Mouse (Mus musculus): ENCODE data around the gene Men1. TPM values are rescaled to one million over a fixed set of nuclear protein-coding genes. Genes with fewer than 3 reads are reported as not detected.
A peak's percentile ranks its signal among the peaks of the same experiment; 100 is the strongest.
"Not testable (repeated sequence)": the region's sequence is repeated elsewhere in the genome, so short reads cannot be mapped to it uniquely, and the experiment has no call there.

Gene Men1
- polyA plus RNA-seq, 1 experiment from 2014 or later = 36.1 TPM

GRCm38 (mm10) chr19:6306137-6306551 lies 28.6 kb upstream of the Men1 start, which contains the start of gene Cdc42bpg:
TSS of gene Cdc42bpg (plus strand) at chr19:6306456.
- WGBS = under 1% methylated on average over 36 of the region's 38 CpGs
- Histone ChIP-seq H3K4me2 (peak within 1 kb of the TSS; percentile 78), H3K9me3 (replicated peaks) (no peaks in the 10 kb centered on the region), H3K4me3 (peak within 1 kb of the TSS; percentile 68), H3K27ac (peak within 1 kb of the TSS; percentile 83), H3K36me3 (peaks cover 3% of the 10 kb centered on the region; the same call in 1 of the 2 replicates), H3K27me3 (no peaks in the 10 kb centered on the region), H3K9ac (peak within 1 kb of the TSS; percentile 73), H3K4me1 (replicated peaks) (peaks cover 31% of the 10 kb centered on the region)
- ATAC-seq (replicated peaks; ENCODE audit: insufficient number of reproducible peaks, insufficient read depth, low FRiP score, low read depth) = peak; percentile 83

GRCm38 (mm10) chr19:6306586-6306985 lies 28.2 kb upstream of the Men1 start:
- peak; percentile 36 for ATAC-seq (replicated peaks; ENCODE audit: insufficient number of reproducible peaks, insufficient read depth, low FRiP score, low read depth)
- Histone ChIP-seq H3K27ac (peak overlapping the region; percentile 83), H3K4me3 (peak overlapping the region; percentile 68), H3K27me3 (no peaks in the 10 kb centered on the region), H3K4me1 (replicated peaks) (peaks cover 31% of the 10 kb centered on the region), H3K36me3 (peaks cover 3% of the 10 kb centered on the region; the same call in 1 of the 2 replicates), H3K9ac (peak overlapping the region; percentile 73), H3K9me3 (replicated peaks) (no peaks in the 10 kb centered on the region), H3K4me2 (peak overlapping the region; percentile 78)
- under 1% methylated on average over 25 of the region's 34 CpGs for WGBS

DNA sequence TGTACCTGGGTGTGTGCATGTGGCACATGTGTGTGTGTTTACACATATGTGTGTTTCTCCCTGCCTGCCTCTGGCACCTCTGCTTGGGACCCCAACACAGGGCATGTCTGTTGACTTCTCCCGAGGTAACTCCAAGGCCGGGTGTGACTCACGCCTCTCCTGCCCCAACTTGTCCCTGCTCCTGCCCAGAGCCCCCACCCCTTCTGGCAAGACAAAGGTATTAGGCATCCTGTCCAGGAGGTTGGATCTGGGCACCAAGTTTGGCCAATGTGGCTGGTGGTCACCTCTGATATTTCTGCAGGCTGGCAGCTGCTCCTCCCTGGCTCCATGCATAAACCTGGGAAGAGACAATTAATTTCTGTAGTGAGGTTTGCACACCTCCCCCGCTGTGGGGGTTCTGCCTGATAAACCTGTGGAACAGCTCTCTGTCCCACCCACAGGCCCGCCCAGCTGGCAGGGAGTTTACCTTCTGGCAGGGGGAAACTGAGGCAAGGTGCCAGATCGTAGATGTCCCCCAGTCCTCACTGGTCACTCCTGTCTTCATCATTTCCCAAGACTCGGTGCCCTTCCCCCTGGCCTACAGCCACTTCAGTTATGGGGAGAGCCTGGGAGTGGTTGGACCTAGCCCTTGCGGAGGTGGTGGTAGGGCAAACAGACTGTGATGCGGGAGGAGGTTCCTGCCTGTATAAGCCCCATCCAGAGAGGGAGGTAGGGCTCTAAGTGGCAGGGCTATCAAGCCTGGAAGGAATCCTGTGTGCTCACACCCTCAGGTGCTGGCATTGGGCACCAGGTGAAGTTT lies 26.8 kb upstream of the Men1 start:
- no peak overlapping the region for H3K9ac ChIP-seq
- H3K4me2 ChIP-seq = peak overlapping the region; percentile 78; the same call in 1 of the 2 replicates
- WGBS = 80% methylated on average over 9 of the region's 9 CpGs
- H3K9me3 ChIP-seq (replicated peaks) = no peaks in the 10 kb centered on the region
- peaks cover 7% of the 10 kb centered on the region; the same call in 1 of the 2 replicates for H3K36me3 ChIP-seq
- H3K4me1 ChIP-seq (replicated peaks) = peaks cover 31% of the 10 kb centered on the region
- no peak for ATAC-seq (replicated peaks; ENCODE audit: insufficient number of reproducible peaks, insufficient read depth, low FRiP score, low read depth)
- no peak overlapping the region for H3K4me3 ChIP-seq
- no peak overlapping the region for H3K27ac ChIP-seq
- no peaks in the 10 kb centered on the region for H3K27me3 ChIP-seq

DNA sequence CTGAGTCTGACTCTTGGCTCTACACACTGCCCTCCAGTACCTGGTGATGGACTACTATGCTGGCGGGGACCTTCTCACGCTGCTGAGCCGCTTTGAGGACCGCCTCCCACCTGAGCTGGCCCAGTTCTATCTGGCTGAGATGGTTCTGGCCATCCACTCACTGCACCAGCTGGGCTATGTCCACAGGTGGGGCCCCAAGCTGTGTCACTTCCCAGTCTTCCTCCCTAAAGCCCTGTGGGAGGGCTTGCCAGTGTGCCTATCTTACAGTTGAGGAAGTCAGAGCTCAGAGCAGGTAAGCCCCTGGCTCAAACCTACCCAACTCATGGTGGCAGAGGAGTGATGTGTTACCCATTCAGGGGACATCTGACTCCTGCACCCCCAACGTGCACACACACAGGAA lies 24.6 kb upstream of the Men1 start:
- Histone ChIP-seq H3K36me3 (peaks cover 24% of the 10 kb centered on the region; the same call in 1 of the 2 replicates), H3K27ac (no peak overlapping the region), H3K4me2 (no peak overlapping the region), H3K4me3 (no peak overlapping the region), H3K9ac (no peak overlapping the region), H3K4me1 (replicated peaks) (peaks cover 21% of the 10 kb centered on the region), H3K27me3 (no peaks in the 10 kb centered on the region), H3K9me3 (replicated peaks) (no peaks in the 10 kb centered on the region)
- 88% methylated on average over 5 of the region's 5 CpGs for WGBS
- no peak for ATAC-seq (replicated peaks; ENCODE audit: insufficient number of reproducible peaks, insufficient read depth, low FRiP score, low read depth)

DNA sequence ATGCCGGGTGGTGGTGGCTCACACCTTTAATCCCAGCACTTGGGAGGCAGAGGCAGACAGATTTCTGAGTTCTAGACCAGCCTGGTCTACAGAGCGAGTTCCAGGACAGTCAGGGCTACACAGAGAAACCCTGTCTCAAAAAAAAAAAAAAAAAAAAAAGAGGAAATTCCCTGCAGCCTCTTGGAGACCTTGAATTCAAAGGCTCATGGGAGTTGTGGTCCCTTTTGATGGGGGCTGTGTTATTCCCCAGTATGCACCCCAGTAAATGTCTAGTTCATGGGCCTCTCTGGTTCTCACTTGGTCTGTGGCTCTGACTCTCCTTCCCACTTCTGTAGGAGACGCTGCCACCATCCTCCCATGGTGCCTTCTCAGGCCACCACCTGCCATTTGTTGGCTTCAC lies 23.0 kb upstream of the Men1 start:
- not testable (repeated sequence) for H3K4me2 ChIP-seq; H3K27me3 ChIP-seq; ATAC-seq (replicated peaks; ENCODE audit: insufficient number of reproducible peaks, insufficient read depth, low FRiP score, low read depth); H3K9me3 ChIP-seq (replicated peaks); H3K9ac ChIP-seq; H3K27ac ChIP-seq; H3K4me3 ChIP-seq
- Histone ChIP-seq H3K4me1 (replicated peaks) (peaks cover 13% of the 10 kb centered on the region), H3K36me3 (peaks cover 38% of the 10 kb centered on the region; the same call in 1 of the 2 replicates)
- 85% methylated on average over 3 of the region's 3 CpGs for WGBS

GRCm38 (mm10) chr19:6313796-6314195 lies 21.0 kb upstream of the Men1 start:
- Histone ChIP-seq H3K4me1 (replicated peaks) (no peaks in the 10 kb centered on the region), H3K9me3 (replicated peaks) (no peaks in the 10 kb centered on the region), H3K4me2 (no peak overlapping the region), H3K4me3 (no peak overlapping the region), H3K36me3 (peaks cover 38% of the 10 kb centered on the region; the same call in 1 of the 2 replicates), H3K27ac (no peak overlapping the region), H3K27me3 (no peaks in the 10 kb centered on the region), H3K9ac (no peak overlapping the region)
- 91% methylated on average over 8 of the region's 8 CpGs for WGBS
- no peak for ATAC-seq (replicated peaks; ENCODE audit: insufficient number of reproducible peaks, insufficient read depth, low FRiP score, low read depth)

- Histone ChIP-seq H3K4me1 (replicated peaks) (no peaks in the 10 kb centered on the region), H3K27ac (no peak overlapping the region), H3K36me3 (peaks cover 38% of the 10 kb centered on the region; the same call in 1 of the 2 replicates), H3K4me3 (no peak overlapping the region), H3K9me3 (replicated peaks) (no peaks in the 10 kb centered on the region), H3K9ac (no peak overlapping the region), H3K27me3 (no peaks in the 10 kb centered on the region), H3K4me2 (no peak overlapping the region)
- ATAC-seq (replicated peaks; ENCODE audit: insufficient number of reproducible peaks, insufficient read depth, low FRiP score, low read depth) = no peak
- 75% methylated on average over 8 of the region's 8 CpGs for WGBS
Observed at GRCm38 (mm10) chr19:6314513-6314912, 20.3 kb upstream of the Men1 start.

DNA sequence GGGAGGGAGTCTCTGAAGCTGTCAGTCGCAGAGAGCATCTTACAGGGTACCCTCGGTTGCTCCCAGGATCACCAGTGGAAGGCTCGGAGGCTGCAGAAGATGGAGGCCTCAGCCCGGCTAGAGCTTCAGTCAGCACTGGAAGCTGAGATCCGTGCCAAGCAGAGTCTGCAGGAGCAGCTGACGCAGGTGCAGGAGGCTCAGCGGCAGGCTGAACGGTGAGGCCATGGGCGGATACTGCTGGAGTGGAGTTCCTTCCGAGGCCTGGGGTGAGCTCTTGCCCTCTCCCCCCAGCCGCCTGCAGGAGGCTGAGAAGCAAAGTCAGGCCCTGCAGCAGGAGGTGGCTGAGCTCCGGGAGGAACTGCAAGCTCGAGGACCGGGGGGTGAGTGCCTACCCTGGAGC lies 19.2 kb upstream of the Men1 start:
- H3K4me3 ChIP-seq = no peak overlapping the region
- H3K27me3 ChIP-seq = no peaks in the 10 kb centered on the region
- 71% methylated on average over 14 of the region's 14 CpGs for WGBS
- no peak overlapping the region for H3K9ac ChIP-seq
- ATAC-seq (replicated peaks; ENCODE audit: insufficient number of reproducible peaks, insufficient read depth, low FRiP score, low read depth) = no peak
- no peak overlapping the region for H3K4me2 ChIP-seq
- H3K27ac ChIP-seq = no peak overlapping the region
- H3K36me3 ChIP-seq = peaks cover 38% of the 10 kb centered on the region; the same call in 1 of the 2 replicates
- no peaks in the 10 kb centered on the region for H3K4me1 ChIP-seq (replicated peaks)
- H3K9me3 ChIP-seq (replicated peaks) = no peaks in the 10 kb centered on the region

GRCm38 (mm10) chr19:6318145-6318544 lies 16.6 kb upstream of the Men1 start:
- no peak for ATAC-seq (replicated peaks; ENCODE audit: insufficient number of reproducible peaks, insufficient read depth, low FRiP score, low read depth)
- Histone ChIP-seq H3K4me1 (replicated peaks) (peaks cover 10% of the 10 kb centered on the region), H3K9ac (no peak overlapping the region), H3K27me3 (no peaks in the 10 kb centered on the region), H3K9me3 (replicated peaks) (no peaks in the 10 kb centered on the region), H3K4me2 (no peak overlapping the region), H3K36me3 (peaks cover 33% of the 10 kb centered on the region; the same call in 1 of the 2 replicates), H3K4me3 (no peak overlapping the region), H3K27ac (no peak overlapping the region)
- WGBS = 91% methylated on average over 12 of the region's 12 CpGs

GRCm38 (mm10) chr19:6321358-6321757 lies 13.4 kb upstream of the Men1 start:
- Histone ChIP-seq H3K4me2 (0 out of 2 replicates have a peak overlapping the region, but pooled peaks have one; percentile 8), H3K4me3 (no peak overlapping the region), H3K9ac (no peak overlapping the region), H3K27me3 (no peaks in the 10 kb centered on the region), H3K27ac (no peak overlapping the region; the same call in 1 of the 2 replicates), H3K9me3 (replicated peaks) (no peaks in the 10 kb centered on the region), H3K36me3 (peaks cover 15% of the 10 kb centered on the region; the same call in 1 of the 2 replicates), H3K4me1 (replicated peaks) (peaks cover 10% of the 10 kb centered on the region)
- 52% methylated on average over 8 of the region's 8 CpGs for WGBS
- ATAC-seq (replicated peaks; ENCODE audit: insufficient number of reproducible peaks, insufficient read depth, low FRiP score, low read depth) = peak; percentile 2; the same call in 1 of the 2 replicates

DNA sequence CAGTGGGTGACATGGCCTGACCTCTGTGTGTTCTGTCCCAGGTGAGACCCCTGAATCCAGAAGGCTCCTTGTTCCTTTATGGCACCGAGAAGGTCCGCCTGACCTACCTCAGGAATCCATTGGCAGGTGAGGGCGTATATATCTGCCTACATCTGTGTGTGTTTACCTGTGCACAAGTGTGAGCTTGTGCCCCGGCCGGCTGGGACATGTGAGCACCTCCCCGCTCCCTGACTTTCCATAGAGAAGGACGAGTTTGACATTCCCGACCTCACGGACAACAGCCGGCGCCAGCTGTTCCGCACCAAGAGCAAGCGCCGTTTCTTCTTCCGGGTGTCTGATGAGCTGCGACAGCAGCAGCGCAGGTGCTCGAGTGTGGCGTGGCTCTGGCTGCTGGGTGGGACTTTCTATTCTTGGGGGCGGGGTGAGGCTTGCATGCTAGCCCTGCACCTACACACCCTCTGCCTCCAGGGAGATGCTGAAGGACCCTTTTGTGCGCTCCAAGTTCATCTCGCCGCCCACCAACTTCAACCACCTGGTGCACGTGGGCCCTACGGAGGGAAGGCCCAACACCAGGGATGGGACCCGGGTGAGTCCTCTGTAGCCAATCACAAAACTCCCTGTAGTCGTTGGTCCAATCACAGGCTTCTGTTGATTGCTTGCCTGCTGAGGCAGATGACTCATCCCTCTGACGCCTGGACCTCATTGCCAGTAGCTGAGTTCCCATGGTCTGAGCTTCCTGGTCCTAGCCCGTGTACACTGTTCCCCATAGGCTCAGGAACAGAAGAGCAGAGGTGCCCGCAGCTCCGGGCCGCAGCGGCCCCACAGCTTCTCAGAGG lies 12.8 kb upstream of the Men1 start:
- no peak overlapping the region for H3K4me3 ChIP-seq
- no peaks in the 10 kb centered on the region for H3K27me3 ChIP-seq
- WGBS = 66% methylated on average over 33 of the region's 33 CpGs
- 0 out of 2 replicates have a peak overlapping the region, but pooled peaks have one; percentile 8 for H3K4me2 ChIP-seq
- no peak overlapping the region for H3K9ac ChIP-seq
- peaks cover 10% of the 10 kb centered on the region for H3K4me1 ChIP-seq (replicated peaks)
- no peak for ATAC-seq (replicated peaks; ENCODE audit: insufficient number of reproducible peaks, insufficient read depth, low FRiP score, low read depth)
- peaks cover 11% of the 10 kb centered on the region; the same call in 1 of the 2 replicates for H3K36me3 ChIP-seq
- H3K9me3 ChIP-seq (replicated peaks) = no peaks in the 10 kb centered on the region
- no peak overlapping the region; the same call in 1 of the 2 replicates for H3K27ac ChIP-seq
